Mouse (Mus musculus): ENCODE data around the gene Adamts3. TPM values are rescaled to one million over a fixed set of nuclear protein-coding genes. Genes with fewer than 3 reads are reported as not detected.

Gene Adamts3
- total and polyA plus RNA-seq, 3 experiments = 0.05 TPM; not detected in 2

- ATAC-seq (ENCODE audit: extremely low read depth, insufficient number of reproducible peaks, low FRiP score, poor library complexity, severe bottlenecking) (no peak), DNase-seq (ENCODE audit: low spot score) (no peak)
- H3K9me3 ChIP-seq (replicated peaks) = peaks cover 31% of the 10 kb centered on the region
- no peaks in the 10 kb centered on the region for H3K36me3 ChIP-seq (replicated peaks)
- no peak overlapping the region for H3K4me3 ChIP-seq (ENCODE audit: low read depth, low read length)
- no peaks in the 10 kb centered on the region for H3K4me1 ChIP-seq (ENCODE audit: insufficient read depth, low read depth, low read length)
- no peaks in the 10 kb centered on the region for H3K27me3 ChIP-seq (ENCODE audit: insufficient read depth, low read length)
- TF ChIP-seq CTCF (IDR thresholded peaks at IDR 0.05; ENCODE audit: low read depth, low read length) (no peak), TAL1 (conservative IDR thresholded peaks at IDR 0.05; ENCODE audit: low read depth, low read length) (no peak), POLR2AphosphoS5 (IDR thresholded peaks at IDR 0.05; ENCODE audit: insufficient replicate concordance, low read depth, low read length) (no peak), GATA1 (IDR thresholded peaks at IDR 0.05; ENCODE audit: borderline replicate concordance, low read length) (no peak), GATA2 (IDR thresholded peaks at IDR 0.05; ENCODE audit: borderline replicate concordance, low read depth, low read length) (no peak)
Measured at GRCm38 (mm10) chr5:89687826-89688225, 195.3 kb downstream of the Adamts3 start.

- Histone ChIP-seq H3K4me3 (ENCODE audit: low read depth, low read length) (no peak overlapping the region), H3K36me3 (replicated peaks) (no peaks in the 10 kb centered on the region)
Measured at GRCm38 (mm10) chr5:89679871-89680536, 203.1 kb downstream of the Adamts3 start.

GRCm38 (mm10) chr5:89678148-89678547 is 205.0 kb downstream of the Adamts3 start:
- Histone ChIP-seq H3K4me1 (ENCODE audit: insufficient read depth, low read depth, low read length) (no peaks in the 10 kb centered on the region), H3K4me3 (ENCODE audit: low read depth, low read length) (no peak overlapping the region), H3K9me3 (replicated peaks) (peaks cover 32% of the 10 kb centered on the region), H3K36me3 (replicated peaks) (no peaks in the 10 kb centered on the region), H3K27me3 (ENCODE audit: insufficient read depth, low read length) (no peaks in the 10 kb centered on the region)
- TF ChIP-seq TAL1 (conservative IDR thresholded peaks at IDR 0.05; ENCODE audit: low read depth, low read length) = no peak
- no peak for TF ChIP-seq POLR2AphosphoS5 (IDR thresholded peaks at IDR 0.05; ENCODE audit: insufficient replicate concordance, low read depth, low read length)
- TF ChIP-seq CTCF (IDR thresholded peaks at IDR 0.05; ENCODE audit: low read depth, low read length) = no peak
- no peak for TF ChIP-seq GATA1 (IDR thresholded peaks at IDR 0.05; ENCODE audit: borderline replicate concordance, low read length)
- TF ChIP-seq GATA2 (IDR thresholded peaks at IDR 0.05; ENCODE audit: borderline replicate concordance, low read depth, low read length) = no peak
- ATAC-seq (ENCODE audit: extremely low read depth, insufficient number of reproducible peaks, low FRiP score, poor library complexity, severe bottlenecking) (no peak), DNase-seq (ENCODE audit: low spot score) (no peak)

More at GRCm38 (mm10) chr5:89679871-89680536, 203.1 kb downstream of the Adamts3 start:
- H3K27me3 ChIP-seq (ENCODE audit: insufficient read depth, low read length) = no peaks in the 10 kb centered on the region
- no peak for ATAC-seq (ENCODE audit: extremely low read depth, insufficient number of reproducible peaks, low FRiP score, poor library complexity, severe bottlenecking)
- H3K9me3 ChIP-seq (replicated peaks) = peaks cover 38% of the 10 kb centered on the region
- no peaks in the 10 kb centered on the region for H3K4me1 ChIP-seq (ENCODE audit: insufficient read depth, low read depth, low read length)
- DNase-seq (ENCODE audit: low spot score) = no peak
- TF ChIP-seq GATA2 (IDR thresholded peaks at IDR 0.05; ENCODE audit: borderline replicate concordance, low read depth, low read length) (no peak), POLR2AphosphoS5 (IDR thresholded peaks at IDR 0.05; ENCODE audit: insufficient replicate concordance, low read depth, low read length) (no peak), GATA1 (IDR thresholded peaks at IDR 0.05; ENCODE audit: borderline replicate concordance, low read length) (no peak), CTCF (IDR thresholded peaks at IDR 0.05; ENCODE audit: low read depth, low read length) (no peak), TAL1 (conservative IDR thresholded peaks at IDR 0.05; ENCODE audit: low read depth, low read length) (no peak)

DNA sequence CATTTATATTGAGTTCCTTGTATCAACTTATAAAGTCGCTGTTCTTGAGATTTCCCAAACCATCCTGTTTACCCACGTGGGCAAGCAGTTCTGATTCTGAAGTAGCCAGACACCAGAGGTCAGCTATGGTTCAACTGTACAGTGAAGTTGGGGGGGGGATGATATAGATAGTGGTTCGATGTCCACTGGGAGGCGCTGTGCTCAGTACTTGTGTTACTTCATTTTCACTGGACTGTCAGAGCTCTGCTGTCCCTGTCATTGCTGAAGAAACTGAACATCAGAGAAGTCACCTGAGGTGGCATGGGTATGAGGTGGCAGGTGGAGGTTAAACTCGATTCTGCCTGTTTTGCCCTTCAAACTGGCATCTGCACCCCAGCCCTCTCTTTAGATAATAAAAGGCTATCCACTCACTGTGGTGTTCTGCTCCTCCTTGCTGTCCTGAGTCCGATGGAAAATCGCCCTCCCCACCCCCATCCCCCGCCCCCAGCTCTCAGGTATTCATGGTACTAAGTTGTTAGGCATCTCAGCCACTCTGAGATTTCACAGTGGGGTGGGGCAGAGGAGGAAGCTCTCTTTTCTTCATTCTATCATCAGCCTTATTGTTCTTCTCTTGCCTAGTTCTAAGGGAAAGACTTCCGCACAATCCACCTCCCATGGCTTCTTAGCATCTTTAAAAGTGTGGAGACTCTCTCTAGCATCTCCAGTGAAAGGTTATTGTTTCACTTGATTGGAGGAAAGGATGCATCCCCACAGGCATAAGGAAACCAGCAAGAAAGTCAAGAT is 208.9 kb downstream of the Adamts3 start:
- no peak for ATAC-seq (ENCODE audit: extremely low read depth, insufficient number of reproducible peaks, low FRiP score, poor library complexity, severe bottlenecking)
- Histone ChIP-seq H3K9me3 (replicated peaks) (peaks cover 32% of the 10 kb centered on the region), H3K4me1 (ENCODE audit: insufficient read depth, low read depth, low read length) (no peaks in the 10 kb centered on the region), H3K4me3 (ENCODE audit: low read depth, low read length) (no peak overlapping the region), H3K36me3 (replicated peaks) (no peaks in the 10 kb centered on the region), H3K27me3 (ENCODE audit: insufficient read depth, low read length) (no peaks in the 10 kb centered on the region)
- TF ChIP-seq GATA2 (IDR thresholded peaks at IDR 0.05; ENCODE audit: borderline replicate concordance, low read depth, low read length) = no peak
- no peak for TF ChIP-seq GATA1 (IDR thresholded peaks at IDR 0.05; ENCODE audit: borderline replicate concordance, low read length)
- no peak for TF ChIP-seq CTCF (IDR thresholded peaks at IDR 0.05; ENCODE audit: low read depth, low read length)
- no peak for TF ChIP-seq POLR2AphosphoS5 (IDR thresholded peaks at IDR 0.05; ENCODE audit: insufficient replicate concordance, low read depth, low read length)
- no peak for TF ChIP-seq TAL1 (conservative IDR thresholded peaks at IDR 0.05; ENCODE audit: low read depth, low read length)
- DNase-seq (ENCODE audit: low spot score) = no peak

- DNase-seq (ENCODE audit: low spot score) (no peak), ATAC-seq (ENCODE audit: extremely low read depth, insufficient number of reproducible peaks, low FRiP score, poor library complexity, severe bottlenecking) (no peak)
- H3K4me3 ChIP-seq (ENCODE audit: low read depth, low read length) = no peak overlapping the region
- no peaks in the 10 kb centered on the region for H3K27me3 ChIP-seq (ENCODE audit: insufficient read depth, low read length)
- H3K36me3 ChIP-seq (replicated peaks) = no peaks in the 10 kb centered on the region
- no peaks in the 10 kb centered on the region for H3K4me1 ChIP-seq (ENCODE audit: insufficient read depth, low read depth, low read length)
- TF ChIP-seq TAL1 (conservative IDR thresholded peaks at IDR 0.05; ENCODE audit: low read depth, low read length) (no peak), CTCF (IDR thresholded peaks at IDR 0.05; ENCODE audit: low read depth, low read length) (no peak), POLR2AphosphoS5 (IDR thresholded peaks at IDR 0.05; ENCODE audit: insufficient replicate concordance, low read depth, low read length) (no peak)
- H3K9me3 ChIP-seq (replicated peaks) = peaks cover 30% of the 10 kb centered on the region
Measured at GRCm38 (mm10) chr5:89672950-89673349, 210.2 kb downstream of the Adamts3 start.

- DNase-seq (ENCODE audit: low spot score) (no peak), ATAC-seq (ENCODE audit: extremely low read depth, insufficient number of reproducible peaks, low FRiP score, poor library complexity, severe bottlenecking) (no peak)
- H3K36me3 ChIP-seq (replicated peaks) = no peaks in the 10 kb centered on the region
- H3K4me3 ChIP-seq (ENCODE audit: low read depth, low read length) = no peak overlapping the region
- H3K4me1 ChIP-seq (ENCODE audit: insufficient read depth, low read depth, low read length) = no peaks in the 10 kb centered on the region
- no peaks in the 10 kb centered on the region for H3K9me3 ChIP-seq (replicated peaks)
- H3K27me3 ChIP-seq (ENCODE audit: insufficient read depth, low read length) = no peaks in the 10 kb centered on the region
- TF ChIP-seq CTCF (IDR thresholded peaks at IDR 0.05; ENCODE audit: low read depth, low read length) (no peak), GATA1 (IDR thresholded peaks at IDR 0.05; ENCODE audit: borderline replicate concordance, low read length) (no peak), GATA2 (IDR thresholded peaks at IDR 0.05; ENCODE audit: borderline replicate concordance, low read depth, low read length) (no peak), TAL1 (conservative IDR thresholded peaks at IDR 0.05; ENCODE audit: low read depth, low read length) (no peak), POLR2AphosphoS5 (IDR thresholded peaks at IDR 0.05; ENCODE audit: insufficient replicate concordance, low read depth, low read length) (no peak)
Measured at GRCm38 (mm10) chr5:89654327-89654726, 228.8 kb downstream of the Adamts3 start.
